Mouse (Mus musculus): ENCODE measurements around the gene Zfp185. TPM values are rescaled to one million over a fixed set of nuclear protein-coding genes. Genes with fewer than 3 reads are reported as not detected.

Gene Zfp185
- not detected in 2 replicates for polyA plus RNA-seq (2012; ENCODE audit: insufficient read depth, insufficient read length, low replicate concordance, missing spikeins)

- 16% methylated on average over 45 of the region's 45 CpGs for WGBS
Observed at GRCm38 (mm10) chrX:72986841-72987519, at the start of gene Zfp185. Zfp185 (plus strand) TSS chrX:72987339.

GRCm38 (mm10) chrX:72953464-72953863, 33.7 kb upstream of the Zfp185 start:
- H3K27ac ChIP-seq (ENCODE audit: insufficient read depth, low read depth, low read length), result no peak overlapping the region
- WGBS, result 73% methylated on average over 4 of the region's 4 CpGs
- no peak overlapping the region for H3K4me3 ChIP-seq (ENCODE audit: insufficient read depth, low read depth, low read length)
- no peaks in the 10 kb centered on the region for H3K4me1 ChIP-seq (ENCODE audit: control insufficient read depth, insufficient read depth, low read length)
- TF ChIP-seq POLR2A (IDR thresholded peaks at IDR 0.05; ENCODE audit: insufficient read depth, low read depth, low read length), result no peak
- TF ChIP-seq CTCF (IDR thresholded peaks at IDR 0.05; ENCODE audit: insufficient read depth, low read depth, low read length), result no peak

More at GRCm38 (mm10) chrX:72986841-72987519, at the start of gene Zfp185:
- peaks cover 9% of the 10 kb centered on the region; the same call in 1 of the 2 replicates for H3K4me1 ChIP-seq (ENCODE audit: control insufficient read depth, insufficient read depth, low read length)
- H3K4me3 ChIP-seq (ENCODE audit: insufficient read depth, low read depth, low read length), result peak within 1 kb of the TSS; percentile 44
- TF ChIP-seq CTCF (IDR thresholded peaks at IDR 0.05; ENCODE audit: insufficient read depth, low read depth, low read length) (no peak), POLR2A (IDR thresholded peaks at IDR 0.05; ENCODE audit: insufficient read depth, low read depth, low read length) (no peak)
- no peak within 1 kb of the TSS for H3K27ac ChIP-seq (ENCODE audit: insufficient read depth, low read depth, low read length)

GRCm38 (mm10) chrX:72956486-72956885, 30.7 kb upstream of the Zfp185 start:
- 90% methylated on average over 4 of the region's 4 CpGs for WGBS
- H3K4me3 ChIP-seq (ENCODE audit: insufficient read depth, low read depth, low read length), result no peak overlapping the region
- H3K27ac ChIP-seq (ENCODE audit: insufficient read depth, low read depth, low read length), result no peak overlapping the region
- TF ChIP-seq POLR2A (IDR thresholded peaks at IDR 0.05; ENCODE audit: insufficient read depth, low read depth, low read length) (no peak), CTCF (IDR thresholded peaks at IDR 0.05; ENCODE audit: insufficient read depth, low read depth, low read length) (no peak)
- no peaks in the 10 kb centered on the region for H3K4me1 ChIP-seq (ENCODE audit: control insufficient read depth, insufficient read depth, low read length)

GRCm38 (mm10) chrX:72960431-72960830, 26.7 kb upstream of the Zfp185 start:
- WGBS, result 80% methylated on average over 4 of the region's 4 CpGs
- TF ChIP-seq CTCF (IDR thresholded peaks at IDR 0.05; ENCODE audit: insufficient read depth, low read depth, low read length) (no peak), POLR2A (IDR thresholded peaks at IDR 0.05; ENCODE audit: insufficient read depth, low read depth, low read length) (no peak)
- H3K27ac ChIP-seq (ENCODE audit: insufficient read depth, low read depth, low read length), result no peak overlapping the region
- no peaks in the 10 kb centered on the region for H3K4me1 ChIP-seq (ENCODE audit: control insufficient read depth, insufficient read depth, low read length)
- no peak overlapping the region for H3K4me3 ChIP-seq (ENCODE audit: insufficient read depth, low read depth, low read length)

DNA sequence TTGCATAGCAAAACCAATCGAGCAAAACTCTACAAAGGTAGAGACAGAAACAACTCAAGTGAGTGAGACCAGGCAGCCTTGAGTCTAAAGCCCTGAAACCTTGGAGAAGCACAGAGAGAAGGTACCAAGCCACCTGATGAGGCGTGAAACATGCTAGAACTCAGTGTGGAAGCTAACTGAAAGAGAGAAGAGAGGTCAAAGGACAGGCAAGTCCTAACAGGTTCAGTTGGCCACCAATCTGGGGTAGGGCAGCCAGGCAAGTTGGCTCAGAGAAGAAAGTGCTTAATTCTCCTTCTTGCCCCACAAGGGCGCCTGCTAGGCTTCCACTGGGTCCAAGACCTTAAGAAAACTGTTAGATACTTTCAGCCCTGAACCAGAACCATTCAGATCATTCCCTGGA, 25.6 kb upstream of the Zfp185 start:
- no peaks in the 10 kb centered on the region for H3K4me1 ChIP-seq (ENCODE audit: control insufficient read depth, insufficient read depth, low read length)
- no peak overlapping the region for H3K4me3 ChIP-seq (ENCODE audit: insufficient read depth, low read depth, low read length)
- 82% methylated on average over 3 of the region's 3 CpGs for WGBS
- H3K27ac ChIP-seq (ENCODE audit: insufficient read depth, low read depth, low read length), result no peak overlapping the region
- TF ChIP-seq CTCF (IDR thresholded peaks at IDR 0.05; ENCODE audit: insufficient read depth, low read depth, low read length) (no peak), POLR2A (IDR thresholded peaks at IDR 0.05; ENCODE audit: insufficient read depth, low read depth, low read length) (no peak)

DNA sequence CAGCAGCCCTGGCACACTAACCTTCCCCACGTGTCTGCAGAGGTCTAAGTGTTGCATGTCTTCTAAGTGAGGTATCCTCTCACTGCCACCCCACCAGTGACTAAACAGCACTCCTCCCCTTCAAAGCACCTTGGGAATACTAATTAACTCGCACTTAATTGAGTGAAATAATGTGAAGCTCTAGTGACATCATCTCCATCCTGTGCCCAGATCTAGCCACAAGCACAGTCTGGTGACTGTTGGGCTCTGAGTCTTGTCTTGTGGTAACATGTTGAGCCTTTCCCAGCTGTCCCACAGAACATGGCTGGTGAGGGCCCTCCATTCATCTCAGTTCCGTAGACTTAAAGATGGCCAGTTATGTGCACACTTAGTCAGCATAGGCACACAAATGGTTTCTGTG, 24.4 kb upstream of the Zfp185 start:
- WGBS, result 76% methylated on average over 3 of the region's 3 CpGs
- Histone ChIP-seq H3K4me1 (ENCODE audit: control insufficient read depth, insufficient read depth, low read length) (no peaks in the 10 kb centered on the region), H3K4me3 (ENCODE audit: insufficient read depth, low read depth, low read length) (no peak overlapping the region), H3K27ac (ENCODE audit: insufficient read depth, low read depth, low read length) (no peak overlapping the region)
- no peak for TF ChIP-seq CTCF (IDR thresholded peaks at IDR 0.05; ENCODE audit: insufficient read depth, low read depth, low read length)
- TF ChIP-seq POLR2A (IDR thresholded peaks at IDR 0.05; ENCODE audit: insufficient read depth, low read depth, low read length), result no peak

GRCm38 (mm10) chrX:72982831-72983230, 4.3 kb upstream of the Zfp185 start:
- Histone ChIP-seq H3K4me1 (ENCODE audit: control insufficient read depth, insufficient read depth, low read length) (peaks cover 9% of the 10 kb centered on the region; the same call in 1 of the 2 replicates), H3K27ac (ENCODE audit: insufficient read depth, low read depth, low read length) (no peak overlapping the region), H3K4me3 (ENCODE audit: insufficient read depth, low read depth, low read length) (no peak overlapping the region)
- TF ChIP-seq POLR2A (IDR thresholded peaks at IDR 0.05; ENCODE audit: insufficient read depth, low read depth, low read length) (no peak), CTCF (IDR thresholded peaks at IDR 0.05; ENCODE audit: insufficient read depth, low read depth, low read length) (no peak)
- 67% methylated on average over 6 of the region's 6 CpGs for WGBS

GRCm38 (mm10) chrX:72985607-72986006, 1.5 kb upstream of the Zfp185 start:
- peaks cover 9% of the 10 kb centered on the region; the same call in 1 of the 2 replicates for H3K4me1 ChIP-seq (ENCODE audit: control insufficient read depth, insufficient read depth, low read length)
- no peak overlapping the region for H3K4me3 ChIP-seq (ENCODE audit: insufficient read depth, low read depth, low read length)
- no peak overlapping the region for H3K27ac ChIP-seq (ENCODE audit: insufficient read depth, low read depth, low read length)
- 83% methylated on average over 2 of the region's 2 CpGs for WGBS
- TF ChIP-seq CTCF (IDR thresholded peaks at IDR 0.05; ENCODE audit: insufficient read depth, low read depth, low read length) (no peak), POLR2A (IDR thresholded peaks at IDR 0.05; ENCODE audit: insufficient read depth, low read depth, low read length) (no peak)

- Histone ChIP-seq H3K27ac (ENCODE audit: insufficient read depth, low read depth, low read length) (no peak overlapping the region), H3K4me1 (ENCODE audit: control insufficient read depth, insufficient read depth, low read length) (peaks cover 9% of the 10 kb centered on the region; the same call in 1 of the 2 replicates), H3K4me3 (ENCODE audit: insufficient read depth, low read depth, low read length) (peak overlapping the region; percentile 44)
- no peak for TF ChIP-seq CTCF (IDR thresholded peaks at IDR 0.05; ENCODE audit: insufficient read depth, low read depth, low read length)
- TF ChIP-seq POLR2A (IDR thresholded peaks at IDR 0.05; ENCODE audit: insufficient read depth, low read depth, low read length), result no peak
- 20% methylated on average over 14 of the region's 14 CpGs for WGBS
Observed at GRCm38 (mm10) chrX:72987520-72987905, 374 bp downstream of the Zfp185 start.
